Mouse (Mus musculus) bone marrow macrophage, adult 2 months (primary cell): ENCODE measurements around the gene Zfp619.

Experiments
- CTCF ChIP-seq: IDR thresholded peaks from 2 replicates; pipeline ENCODE4 v1.5.1; 2012; ENCODE audit warnings: low read depth, mild to moderate bottlenecking, low read length, moderate library complexity
- POLR2A ChIP-seq: IDR thresholded peaks from 2 replicates; pipeline ENCODE4 v1.6.1; 2012; ENCODE audit warnings: mild to moderate bottlenecking, low read depth, low read length, borderline replicate concordance

DNA sequence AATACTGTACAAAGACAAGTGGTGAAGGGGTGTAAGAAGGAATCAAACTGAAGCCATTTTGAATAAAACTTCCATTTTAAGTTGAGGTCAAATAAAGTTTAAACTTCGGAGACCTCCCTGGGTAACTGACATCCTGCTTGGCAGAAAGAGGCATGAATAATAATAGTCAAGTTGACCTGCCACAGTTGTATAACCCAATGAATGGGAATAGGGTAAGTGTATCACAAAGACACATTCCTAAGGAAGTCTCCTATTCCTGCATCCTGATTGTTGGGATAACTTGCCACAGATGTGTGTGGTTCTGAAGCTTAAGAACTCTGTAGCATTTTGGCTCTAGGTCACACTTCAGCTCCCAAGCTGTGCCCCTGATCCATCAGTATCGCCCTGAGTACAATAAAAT lies 62.5 kb downstream of the Zfp619 start:
- no peak for TF ChIP-seq POLR2A
- TF ChIP-seq CTCF: no peak
